Mouse (Mus musculus) monocyte, adult 59 days (primary cell): Measurements from ENCODE around the gene Prr3. TPM values are rescaled to one million over a fixed set of nuclear protein-coding genes. Genes with fewer than 3 reads are reported as not detected.

Source experiments
- total RNA-seq, 2 experiments: library from RNA; stranded (reverse); gene quantifications; one replicate each; pipeline ENCODE4 v1.2.4; 2023

The Prr3 gene
- total RNA-seq, result 10 to 100 TPM; 83.9 to 100.0 TPM

DNA sequence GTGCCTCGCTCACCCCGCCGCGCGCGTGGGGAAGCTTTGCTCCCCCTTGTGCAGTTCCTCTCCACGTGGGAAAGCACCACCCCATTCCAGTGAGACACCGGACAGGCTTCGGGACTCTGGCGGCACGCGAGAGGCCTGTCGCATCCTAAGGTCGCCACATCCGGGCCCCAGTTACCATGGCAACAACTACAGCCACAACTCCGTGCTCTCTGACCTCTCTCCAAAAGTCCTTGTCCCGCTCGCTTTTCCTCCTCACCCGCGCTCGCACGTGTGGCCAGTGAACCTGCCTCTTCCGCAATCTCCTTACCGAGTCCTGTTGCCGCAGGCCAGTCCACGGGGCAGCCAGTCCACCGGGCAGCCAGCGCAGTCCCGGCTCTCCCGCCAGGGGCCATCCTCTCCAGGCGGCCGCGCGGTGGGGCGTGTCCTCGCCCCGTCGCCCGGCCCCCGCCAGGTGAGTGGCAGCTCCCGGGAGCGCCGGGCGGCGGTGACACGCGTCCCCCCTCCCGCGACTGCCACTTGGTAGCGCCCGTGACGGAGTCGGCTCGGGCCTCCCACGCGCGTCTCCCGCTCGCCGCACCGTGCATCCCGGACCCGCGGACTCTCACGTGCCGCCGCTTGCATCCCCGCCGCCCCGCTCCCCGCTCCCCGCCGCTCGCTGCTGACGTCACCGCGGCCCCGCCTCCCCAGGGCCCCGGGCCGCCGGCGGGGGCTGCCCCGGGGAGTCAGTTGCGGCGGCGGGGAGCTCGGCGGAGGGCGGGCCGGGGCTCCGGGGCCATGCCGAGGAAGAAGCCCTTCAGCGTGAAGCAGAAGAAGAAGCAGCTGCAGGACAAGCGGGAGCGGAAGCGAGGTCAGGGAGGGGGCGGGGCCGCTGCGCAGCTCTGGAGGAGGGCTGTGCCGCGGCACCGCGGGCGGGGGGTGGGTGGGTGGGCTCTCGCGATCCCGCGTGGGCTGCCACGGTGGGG, at the start of gene Prr3, which contains the start of gene Gnl1:
Gene Prr3 (minus strand): TSS at position 836 of the 962 bp plus-strand sequence.
Gene Gnl1 (plus strand): TSS at position 451 of the 962 bp plus-strand sequence.

GRCm38 (mm10) chr17:36020191-36021073, 40.4 kb upstream of the Prr3 start, which contains the start of gene H2-T24:
H2-T24 (minus strand) TSS chr17:36020560.

DNA sequence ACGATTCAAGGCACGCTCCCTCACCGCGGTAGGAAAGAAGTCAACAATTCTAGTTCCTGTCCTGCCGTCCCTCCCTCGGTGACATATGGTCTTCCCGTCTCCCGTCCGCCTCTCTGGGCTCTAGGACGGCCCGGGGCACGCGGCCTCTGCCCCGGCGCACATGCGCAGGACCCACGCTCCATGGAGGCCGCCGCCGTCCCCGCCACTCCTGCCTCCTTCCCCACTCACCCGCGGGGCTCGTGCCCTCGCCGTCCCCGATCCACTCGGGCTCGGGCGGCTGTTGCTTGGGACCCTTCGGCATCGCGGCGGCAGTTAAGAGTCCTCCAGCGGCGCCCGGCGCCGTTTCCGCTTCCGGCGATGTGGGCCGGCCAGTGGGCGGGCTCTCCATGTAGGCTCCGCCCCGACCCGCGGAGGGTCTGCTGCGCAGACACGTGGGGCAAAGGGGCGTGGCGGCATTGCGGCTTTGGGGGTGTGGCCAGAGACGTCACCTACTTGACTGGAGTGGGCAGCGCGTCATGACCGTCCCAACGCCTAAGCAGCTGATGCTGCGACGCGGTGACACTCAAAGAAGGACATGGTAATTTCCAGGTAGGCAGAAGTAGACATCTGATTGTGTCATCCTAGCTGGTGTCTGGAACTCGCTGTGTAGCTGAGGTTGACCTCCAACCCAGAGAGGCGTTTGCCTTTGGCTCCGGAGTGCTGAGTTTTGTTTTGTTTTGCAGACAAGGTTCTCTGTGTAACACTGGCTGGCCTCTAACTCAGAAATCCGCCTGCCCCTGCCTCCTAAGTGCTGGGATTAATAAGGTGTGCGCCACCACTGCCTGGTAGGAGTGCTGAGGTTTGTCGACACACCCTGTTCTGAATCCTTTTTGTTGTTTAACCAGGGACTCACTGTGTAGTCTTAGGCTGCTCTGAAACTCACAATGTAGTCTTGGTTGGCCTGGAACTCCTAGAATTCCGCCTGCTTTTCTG, 10.3 kb downstream of the Prr3 start, which contains the start of gene Abcf1:
Gene Abcf1 (minus strand): TSS at position 344 of the 972 bp plus-strand sequence.

Other genes with a start within 250 kb of the Prr3 start
- gene Ier3, start 158.6 kb downstream of the Prr3 start, total RNA-seq, result 10 to 100 TPM; 48.1 to 53.2 TPM
- gene Flot1, start 157.0 kb downstream of the Prr3 start, total RNA-seq, result 10 to 100 TPM; 49.4 to 58.8 TPM
- 100 to 1,000 TPM; 163 to 175 TPM for gene Tubb5, start 141.9 kb downstream of the Prr3 start, total RNA-seq
- gene Mdc1, start 138.7 kb downstream of the Prr3 start, total RNA-seq, result 10 to 100 TPM; 37.7 to 38.5 TPM
- gene Nrm, start 118.9 kb downstream of the Prr3 start, total RNA-seq, result 10 to 100 TPM; 37.1 to 37.2 TPM
- 100 to 1,000 TPM; 219 TPM for gene Ppp1r18, start 114.6 kb downstream of the Prr3 start, total RNA-seq
- gene Dhx16, start 100.4 kb downstream of the Prr3 start, total RNA-seq, result 10 to 100 TPM; 76.0 to 84.5 TPM
- 10 to 100 TPM; 13.3 to 21.1 TPM for gene 2310061I04Rik, start 82.8 kb downstream of the Prr3 start, total RNA-seq
- 10 to 100 TPM; 19.6 to 29.1 TPM for gene Atat1, start 70.2 kb downstream of the Prr3 start, total RNA-seq
- 10 to 100 TPM; 35.6 to 39.0 TPM for gene Mrps18b, start 63.8 kb downstream of the Prr3 start, total RNA-seq
- gene Ppp1r10, start 63.8 kb downstream of the Prr3 start, total RNA-seq, result 100 to 1,000 TPM; 137 to 142 TPM
- 100 to 1,000 TPM; 141 to 162 TPM for gene Abcf1, start 10.5 kb downstream of the Prr3 start, total RNA-seq
- 10 to 100 TPM; 63.8 to 71.6 TPM for gene Gnl1, start 385 bp downstream of the Prr3 start, total RNA-seq
- 10 to 100 TPM; 45.7 to 54.4 TPM for gene H2-T24, start 40.3 kb upstream of the Prr3 start, total RNA-seq
- 100 to 1,000 TPM; 278 to 280 TPM for gene H2-T23, start 52.6 kb upstream of the Prr3 start, total RNA-seq
- gene H2-T22, start 62.5 kb upstream of the Prr3 start, total RNA-seq, result 10 to 100 TPM; 51.9 to 64.4 TPM
- gene Gm6034, start 62.7 kb upstream of the Prr3 start, total RNA-seq, result not detected
- 10 to 100 TPM; 66.2 to 67.1 TPM for gene Gm11127, start 78.1 kb upstream of the Prr3 start, total RNA-seq
- gene Gm19684, start 141.4 kb upstream of the Prr3 start, total RNA-seq, result 1 to 10 TPM; 2.0 to 2.6 TPM
- 10 to 100 TPM; 10.6 to 10.8 TPM for gene Gm7030, start 149.2 kb upstream of the Prr3 start, total RNA-seq
- gene Gm8909, start 188.3 kb upstream of the Prr3 start, total RNA-seq, result not detected
- not detected for gene H2-T3, start 210.1 kb upstream of the Prr3 start, total RNA-seq